Comparison of ENCODE assay signal across 20 mouse cellular contexts in genomic region chr1:58498758-58499157, GRCm38 (mm10). TPM values are rescaled to one million over a fixed set of nuclear protein-coding genes. Genes with fewer than 3 reads are reported as not detected.
DNase-seq lines count a peak whose midpoint lies in the region; ATAC-seq and TF ChIP-seq lines count a peak whose summit lies in the region.
"Had no signal": no experiment of that assay in that cellular context is flagged by ENCODE, and none has a peak within 500 bp of the region (broad histone marks: within the 10 kb centered on the region; RNA-seq: fewer than 3 reads in every experiment).

No protein-coding gene starts in this region.

- no peak overlapping the region for H3K4me3 ChIP-seq in forebrain, postnatal 0 days (ENCODE audit: low read depth, low read length)
- no peak overlapping the region for H3K4me3 ChIP-seq in forebrain, embryonic 16.5 days (replicated peaks; ENCODE audit: low read length)
- no peak overlapping the region for H3K4me3 ChIP-seq in left cerebral cortex, adult 2 months
- H3K4me3 ChIP-seq: forebrain, embryonic 13.5 days; hindbrain, embryonic 12.5 days; midbrain, embryonic 13.5 days; myocyte had no signal

- ATAC-seq in forebrain, postnatal 0 days, result no peak
- ATAC-seq in forebrain, embryonic 16.5 days, result no peak
- ATAC-seq: forebrain, embryonic 13.5 days; midbrain, embryonic 13.5 days had no signal

- H3K36me3 ChIP-seq in forebrain, postnatal 0 days (ENCODE audit: insufficient read depth), result peaks cover 45% of the 10 kb centered on the region
- peaks cover 29% of the 10 kb centered on the region for H3K36me3 ChIP-seq in forebrain, embryonic 16.5 days (ENCODE audit: control insufficient read depth, insufficient read depth)

- intact Hi-C loops in left cerebral cortex, adult 2 months (cut with DNase I), result no loop called here
- intact Hi-C loops in left cerebral cortex, postnatal 36 days (cut with DNase I), result no loop called here

- no peaks in the 10 kb centered on the region for H3K9me3 ChIP-seq in forebrain, postnatal 0 days (ENCODE audit: low read length)
- no peaks in the 10 kb centered on the region for H3K9me3 ChIP-seq in forebrain, embryonic 16.5 days (ENCODE audit: control insufficient read depth, low read length)
- H3K9me3 ChIP-seq: forebrain, embryonic 13.5 days; hindbrain, embryonic 12.5 days; midbrain, embryonic 13.5 days had no signal

- H3K9ac ChIP-seq in forebrain, postnatal 0 days, result no peak overlapping the region
- H3K9ac ChIP-seq in forebrain, embryonic 16.5 days (replicated peaks; ENCODE audit: low read depth, low read length), result no peak overlapping the region
- H3K9ac ChIP-seq: forebrain, embryonic 13.5 days; hindbrain, embryonic 12.5 days; midbrain, embryonic 13.5 days had no signal

- H3K27me3 ChIP-seq in forebrain, postnatal 0 days (ENCODE audit: insufficient read depth, low read length), result no peaks in the 10 kb centered on the region
- no peaks in the 10 kb centered on the region for H3K27me3 ChIP-seq in forebrain, embryonic 16.5 days (replicated peaks; ENCODE audit: control insufficient read depth, insufficient read depth, low read length)
- H3K27me3 ChIP-seq: forebrain, embryonic 13.5 days; hindbrain, embryonic 12.5 days; midbrain, embryonic 13.5 days had no signal

- H3K4me1 ChIP-seq in forebrain, postnatal 0 days (ENCODE audit: insufficient read depth), result peaks cover 6% of the 10 kb centered on the region
- peaks cover 9% of the 10 kb centered on the region for H3K4me1 ChIP-seq in forebrain, embryonic 16.5 days (replicated peaks; ENCODE audit: control insufficient read depth, insufficient read depth, low read length)

- no peak for DNase-seq in forebrain, postnatal 0 days
- no peak for DNase-seq in left cerebral cortex, adult 2 months (ENCODE audit: extremely low spot score in 1 of 2, low spot score in 2 of 2)
- DNase-seq in left cerebral cortex, postnatal 36 days (ENCODE audit: low spot score in 2 of 2), result no peak
- DNase-seq in A20 (ENCODE audit: low read depth, low spot score), result peak; percentile 35
- peak; percentile 46 for DNase-seq in ZHBTc4 (ENCODE audit: low read depth, low spot score)
- no peak for DNase-seq in right cerebral cortex, postnatal 14 days
- DNase-seq in adrenal gland, adult 2 months, result no peak
- DNase-seq: cerebellum, adult 9-11 months; gastrocnemius, postnatal 36 days; heart, postnatal 10 days; kidney, adult 11 months; kidney, postnatal 10 days; left cerebral cortex, postnatal 4 days; right cerebral cortex, postnatal 25 days had no signal

- WGBS in forebrain, postnatal 0 days, result 98% methylated on average over 1 of the region's 1 CpGs
- 100% methylated on average over 1 of the region's 1 CpGs for WGBS in forebrain, embryonic 16.5 days

- H3K27ac ChIP-seq in forebrain, postnatal 0 days (ENCODE audit: low read depth, low read length), result no peak overlapping the region
- H3K27ac ChIP-seq in forebrain, embryonic 16.5 days (ENCODE audit: low read length), result no peak overlapping the region
- no peak overlapping the region for H3K27ac ChIP-seq in left cerebral cortex, adult 2 months
- H3K27ac ChIP-seq: forebrain, embryonic 13.5 days; hindbrain, embryonic 12.5 days; midbrain, embryonic 13.5 days had no signal

- H3K4me2 ChIP-seq in forebrain, postnatal 0 days (ENCODE audit: low read depth), result no peak overlapping the region
- H3K4me2 ChIP-seq in forebrain, embryonic 16.5 days (ENCODE audit: low read length), result no peak overlapping the region
- H3K4me2 ChIP-seq: forebrain, embryonic 13.5 days; heart, embryonic 11.5 days; hindbrain, embryonic 12.5 days; midbrain, embryonic 13.5 days had no signal

- TF ChIP-seq CTCF in forebrain, postnatal 0 days (IDR thresholded peaks at IDR 0.05; ENCODE audit: low read depth), result peak; percentile 20; the same call in 1 of the 2 replicates
- peak; percentile 18; the same call in 1 of the 2 replicates for TF ChIP-seq CTCF in left cerebral cortex, adult 2 months (IDR thresholded peaks at IDR 0.05)

RNA-seq across cellular contexts. Expression of gene Orc2, which starts 6.2 kb away (rescaled TPM):
- total RNA-seq in forebrain, postnatal 0 days (2014; rRNA removed), result 24.1 and 68.5 TPM in 2 replicates
- polyA plus RNA-seq in forebrain, postnatal 0 days (2015; fragmentation: Nextera tagmentation; extraction: Ambion mirVana), result 17.0 and 21.6 TPM in 2 replicates
- polyA plus RNA-seq in forebrain, embryonic 16.5 days (2015; fragmentation: Nextera tagmentation; extraction: Ambion mirVana), result 29.6 TPM in 2 replicates
- total RNA-seq in left cerebral cortex, adult 2 months (2021), result 10 to 100 TPM; 29.1 to 30.2 TPM
- total RNA-seq in left cerebral cortex, postnatal 36 days (2021), result 10 to 100 TPM; 29.6 to 32.4 TPM
- 10 to 100 TPM; 18.0 to 23.7 TPM for total RNA-seq in adrenal gland, adult 2 months (2021)
- 9.8 and 16.2 TPM in 2 replicates for polyA plus RNA-seq in adrenal gland, adult 2 months (2012; rRNA removed)

RNA-seq across cellular contexts. Expression of gene Ppil3, which starts 53.5 kb away (rescaled TPM):
- total RNA-seq in forebrain, postnatal 0 days (2014; rRNA removed), result 29.0 and 48.5 TPM in 2 replicates
- 53.5 and 55.4 TPM in 2 replicates for polyA plus RNA-seq in forebrain, postnatal 0 days (2015; fragmentation: Nextera tagmentation; extraction: Ambion mirVana)
- 54.1 and 61.4 TPM in 2 replicates for polyA plus RNA-seq in forebrain, embryonic 16.5 days (2015; fragmentation: Nextera tagmentation; extraction: Ambion mirVana)
- total RNA-seq in left cerebral cortex, adult 2 months (2021), result 10 to 100 TPM; 23.1 to 25.9 TPM
- total RNA-seq in left cerebral cortex, postnatal 36 days (2021), result 10 to 100 TPM; 27.1 to 27.9 TPM
- total RNA-seq in adrenal gland, adult 2 months (2021), result 10 to 100 TPM; 27.1 to 34.5 TPM
- 10.0 and 10.7 TPM in 2 replicates for polyA plus RNA-seq in adrenal gland, adult 2 months (2012; rRNA removed)

RNA-seq across cellular contexts. Expression of gene Nif3l1, which starts 53.8 kb away (rescaled TPM):
- 41.6 and 46.8 TPM in 2 replicates for total RNA-seq in forebrain, postnatal 0 days (2014; rRNA removed)
- 41.5 and 48.5 TPM in 2 replicates for polyA plus RNA-seq in forebrain, postnatal 0 days (2015; fragmentation: Nextera tagmentation; extraction: Ambion mirVana)
- 65.8 and 68.1 TPM in 2 replicates for polyA plus RNA-seq in forebrain, embryonic 16.5 days (2015; fragmentation: Nextera tagmentation; extraction: Ambion mirVana)
- 10 to 100 TPM; 15.6 to 19.1 TPM for total RNA-seq in left cerebral cortex, adult 2 months (2021)
- total RNA-seq in left cerebral cortex, postnatal 36 days (2021), result 10 to 100 TPM; 15.9 to 21.6 TPM
- total RNA-seq in adrenal gland, adult 2 months (2021), result 10 to 100 TPM; 21.6 to 21.7 TPM
- polyA plus RNA-seq in adrenal gland, adult 2 months (2012; rRNA removed), result 11.1 and 12.2 TPM in 2 replicates

Comparison
In these comparisons a context has a peak if more than half of its experiments do, and no peak if none do; other contexts are left out.
1. DNase-seq: peak in A20 (single experiment) and ZHBTc4 (single experiment); none in forebrain, postnatal 0 days (single experiment), left cerebral cortex, adult 2 months (0 of 2), left cerebral cortex, postnatal 36 days (0 of 2), right cerebral cortex, postnatal 14 days (single experiment) and adrenal gland, adult 2 months (single experiment).